Mouse (Mus musculus): ENCODE data around the gene Fars2.
"Not testable (repeated sequence)": the region's sequence is repeated elsewhere in the genome, so short reads cannot be mapped to it uniquely, and the experiment has no call there.

Fars2 gene

GRCm38 (mm10) chr13:36391936-36392335 lies 274.7 kb downstream of the Fars2 start:
- DNase-seq, result no peak

GRCm38 (mm10) chr13:36392666-36393065 lies 275.5 kb downstream of the Fars2 start:
- no peak for DNase-seq

DNA sequence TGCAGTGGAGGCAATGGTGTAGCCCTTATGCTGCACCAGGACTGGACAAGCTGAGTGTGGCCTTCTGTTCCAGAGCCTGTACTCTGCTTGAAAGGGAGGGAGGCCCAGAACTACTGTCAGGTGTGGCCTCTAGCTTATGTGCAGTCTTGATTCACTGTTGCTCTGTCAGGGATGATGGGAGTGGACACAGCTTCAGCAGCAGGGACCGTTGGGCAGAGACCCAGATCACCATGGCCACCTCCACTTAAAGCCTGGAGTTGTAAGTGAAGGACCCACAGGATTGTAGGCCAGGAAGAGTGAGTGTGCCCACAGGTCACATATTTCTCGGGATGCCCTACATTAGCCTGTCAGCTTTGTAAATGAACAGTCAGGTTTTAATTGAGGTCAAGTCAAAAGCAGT lies 283.8 kb downstream of the Fars2 start:
- DNase-seq, result no peak

- no peak for DNase-seq
These were observed 296.1 kb downstream of the Fars2 start for GRCm38 (mm10) chr13:36413276-36413675.

- no peak for DNase-seq
These were observed 298.0 kb downstream of the Fars2 start for GRCm38 (mm10) chr13:36415176-36415575.

- DNase-seq, result no peak
These were observed 299.3 kb downstream of the Fars2 start for GRCm38 (mm10) chr13:36416546-36416945.

- DNase-seq, result no peak
These were observed 302.1 kb downstream of the Fars2 start for GRCm38 (mm10) chr13:36419357-36419756.

DNA sequence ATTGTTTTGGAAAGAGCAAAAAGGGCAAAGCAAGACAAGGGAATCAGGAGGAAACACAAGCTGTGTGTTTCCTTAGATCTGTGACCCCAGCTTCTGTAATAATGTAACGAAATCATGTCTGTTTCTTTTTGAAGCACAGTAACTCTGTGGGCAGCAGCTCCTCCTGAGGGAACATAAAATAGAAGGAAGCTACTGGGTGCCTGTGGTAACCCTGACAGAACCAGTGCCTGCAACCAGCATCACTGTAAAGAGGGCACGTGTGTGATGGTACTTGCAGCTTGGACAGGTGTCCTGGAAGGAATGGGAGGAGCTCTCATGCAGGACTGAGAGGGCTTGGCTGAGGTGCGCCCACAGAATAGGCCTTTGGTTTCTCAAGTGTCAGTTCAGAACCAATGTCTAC lies 305.2 kb downstream of the Fars2 start:
- DNase-seq, result no peak

- not testable (repeated sequence) for DNase-seq
These were observed 308.9 kb downstream of the Fars2 start for GRCm38 (mm10) chr13:36425824-36426705.

GRCm38 (mm10) chr13:36429500-36430189 lies 312.4 kb downstream of the Fars2 start:
- no peak for DNase-seq

- DNase-seq, result no peak
These were observed 313.4 kb downstream of the Fars2 start for GRCm38 (mm10) chr13:36430420-36431114.

DNA sequence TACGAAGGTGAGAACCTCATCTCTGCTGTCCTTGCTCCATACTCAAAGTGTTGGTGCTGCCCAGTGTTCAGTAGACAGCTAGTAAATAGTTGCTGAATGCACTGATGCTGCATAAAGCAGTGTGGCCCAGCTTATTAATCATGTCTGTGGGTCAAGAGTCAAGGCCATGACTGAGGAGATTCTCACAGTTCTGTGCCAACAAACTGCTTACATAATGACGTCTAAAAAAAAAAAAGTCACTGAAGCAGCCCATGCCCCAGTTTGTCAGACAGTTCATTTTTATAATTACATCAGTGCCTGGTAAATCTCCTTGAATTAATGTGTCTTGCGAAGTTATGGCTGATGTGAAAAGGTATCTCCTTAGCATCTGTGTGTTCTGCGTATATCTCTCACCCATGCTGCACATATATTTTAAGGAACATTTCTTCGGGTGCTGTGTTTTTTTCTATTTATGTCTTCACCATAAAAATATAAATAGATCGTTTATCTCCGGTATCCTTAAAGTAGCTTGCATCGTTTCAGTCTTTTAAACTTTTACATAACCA lies 314.8 kb downstream of the Fars2 start:
- no peak for DNase-seq

DNA sequence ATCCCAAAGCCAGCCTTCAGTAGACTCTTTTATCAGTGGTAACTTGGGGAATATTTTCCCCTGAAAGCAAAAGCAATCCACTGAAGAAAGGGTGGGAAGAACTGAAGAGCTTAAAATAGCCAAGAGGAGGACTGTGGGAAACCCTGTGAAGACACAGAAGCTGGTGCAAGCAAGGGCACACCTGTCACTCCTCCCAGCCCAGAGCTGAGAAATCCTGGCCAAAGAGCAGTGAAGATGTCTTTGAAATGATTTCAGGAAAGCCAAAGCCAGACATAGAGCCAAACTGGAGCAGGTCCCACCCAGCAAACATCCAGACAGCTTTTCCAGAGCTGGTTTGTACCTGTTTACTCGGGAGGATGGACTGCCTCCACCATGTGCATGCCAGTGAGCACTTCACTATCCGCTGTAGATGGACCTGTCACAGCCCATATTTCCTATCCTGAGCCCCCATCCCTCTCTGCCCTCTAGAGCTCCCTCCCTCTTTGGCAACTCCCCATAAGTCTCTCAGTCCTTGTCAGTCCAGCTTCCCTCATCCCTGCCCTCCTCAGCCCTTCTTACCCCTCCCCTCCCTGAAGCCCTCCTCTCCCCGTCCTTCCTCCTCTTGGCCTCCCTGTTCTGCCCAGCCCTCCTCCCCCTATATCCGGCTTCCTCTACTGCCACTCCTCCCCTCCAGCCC lies 327.7 kb downstream of the Fars2 start:
- DNase-seq, result no peak

DNA sequence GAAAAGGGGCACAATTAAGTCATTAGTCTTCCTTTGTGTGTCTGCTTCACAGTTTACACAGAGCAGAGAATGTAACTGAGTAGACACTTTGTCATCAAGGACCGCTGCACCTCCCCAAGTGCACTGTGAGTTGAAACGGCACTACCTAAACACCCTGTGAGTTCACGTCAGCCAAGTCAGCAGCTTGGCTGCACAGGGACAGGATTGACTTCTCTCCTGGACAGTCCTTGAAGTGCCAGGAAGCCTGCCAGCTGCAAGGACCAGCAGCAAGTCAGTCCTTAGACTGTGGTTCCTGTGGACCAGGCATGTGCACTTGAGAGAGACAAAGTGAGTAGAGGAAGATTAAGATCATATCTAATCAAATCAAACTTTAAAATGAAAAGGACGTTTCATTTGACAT lies 330.7 kb downstream of the Fars2 start:
- peak; percentile 7 for DNase-seq

- no peak for DNase-seq
These were observed 331.4 kb downstream of the Fars2 start for GRCm38 (mm10) chr13:36448565-36448964.

DNA sequence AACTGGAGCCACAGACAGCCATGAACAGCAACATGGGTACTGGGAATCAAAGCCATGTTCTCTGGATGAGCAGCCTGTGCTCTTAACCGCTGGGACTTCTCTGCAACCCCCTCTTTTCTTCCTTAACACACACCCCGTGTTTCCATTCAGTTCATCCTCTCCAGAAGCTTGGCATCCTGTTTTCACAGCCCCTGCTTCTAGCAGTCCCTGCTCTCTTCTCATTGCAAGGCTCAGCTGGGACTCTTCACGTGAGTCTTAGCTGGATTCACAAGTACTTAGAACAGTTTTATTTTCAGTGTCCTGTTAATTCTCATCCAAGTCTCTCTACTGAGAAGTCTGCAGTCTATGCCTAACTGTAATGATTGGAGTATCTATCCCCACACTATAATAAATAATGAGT lies 334.2 kb downstream of the Fars2 start:
- DNase-seq, result no peak

DNA sequence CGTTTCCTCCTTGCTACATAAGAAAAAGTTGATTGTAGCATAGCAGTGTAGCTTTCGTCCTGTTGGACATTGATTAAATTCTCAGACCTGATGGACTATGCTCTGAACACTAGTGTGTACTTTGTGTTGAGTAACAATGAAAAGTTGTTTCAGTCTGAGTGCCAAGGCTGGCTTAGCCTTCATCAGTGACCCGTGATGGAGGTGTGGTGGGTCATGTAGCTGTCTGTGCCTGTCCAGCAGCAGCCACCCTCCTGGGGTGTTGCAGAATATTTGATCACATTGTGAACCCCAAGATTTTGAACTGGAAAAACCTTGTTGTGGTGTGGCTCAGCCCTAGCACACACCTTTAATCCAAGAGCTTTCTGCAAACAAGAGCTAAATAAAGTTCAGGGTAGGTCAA lies 343.3 kb downstream of the Fars2 start:
- no peak for DNase-seq

GRCm38 (mm10) chr13:36463669-36464068 lies 346.5 kb downstream of the Fars2 start:
- no peak for DNase-seq

DNA sequence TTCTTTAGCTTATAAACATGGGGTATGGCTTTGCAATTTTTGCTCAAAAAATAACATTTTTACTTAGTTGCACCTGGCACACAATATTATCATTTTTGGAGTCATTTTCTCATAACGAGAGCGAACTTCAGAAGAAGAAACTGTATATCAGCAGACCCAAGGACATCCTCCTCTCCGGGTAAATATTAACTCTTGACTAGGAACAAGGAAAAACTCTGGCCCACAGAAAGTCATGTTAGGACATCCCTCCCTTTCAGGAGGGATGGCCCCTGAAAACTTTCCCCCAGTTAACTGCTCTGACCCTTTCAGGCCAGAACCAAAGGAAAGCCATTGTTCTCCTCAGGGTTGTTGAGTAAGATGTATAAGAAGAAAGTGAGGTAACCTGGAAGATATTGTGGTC lies 348.9 kb downstream of the Fars2 start:
- not testable (repeated sequence) for DNase-seq

GRCm38 (mm10) chr13:36466515-36466921 lies 349.3 kb downstream of the Fars2 start:
- DNase-seq, result no peak

DNA sequence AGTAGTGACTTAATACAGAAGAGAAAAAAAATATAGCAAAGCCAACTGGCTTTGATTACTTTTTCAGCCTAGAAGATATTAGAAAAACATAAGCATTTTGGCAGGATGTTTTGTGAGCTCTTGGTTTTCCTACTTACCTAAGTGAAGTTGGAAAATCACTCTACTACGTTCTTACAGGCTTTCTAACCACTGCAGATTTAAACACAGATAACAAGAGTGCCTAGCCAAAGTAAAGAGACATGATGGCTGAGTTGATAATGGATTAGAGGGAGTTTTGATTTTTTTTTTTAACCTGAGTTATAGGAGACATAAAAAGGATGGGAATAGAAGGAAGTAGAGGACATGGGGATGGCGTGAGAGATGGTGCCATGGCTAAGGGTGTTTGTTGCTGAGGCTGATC lies 350.6 kb downstream of the Fars2 start:
- no peak for DNase-seq

- DNase-seq, result no peak
These were observed 351.8 kb downstream of the Fars2 start for GRCm38 (mm10) chr13:36468963-36469362.

Measured in lung, postnatal 14 days (tissue).